Mouse (Mus musculus): ENCODE data around the gene Ltbr.

Ltbr gene

GRCm38 (mm10) chr6:125345625-125346024, 31.9 kb upstream of the Ltbr start:
- no peak for DNase-seq (ENCODE audit: low spot score in 2 of 2)

GRCm38 (mm10) chr6:125344866-125345265, 31.2 kb upstream of the Ltbr start:
- no peak for DNase-seq (ENCODE audit: low spot score in 2 of 2)

- DNase-seq (ENCODE audit: low spot score in 2 of 2), result peak in 1 of 2 experiments; percentile 49
Observed at GRCm38 (mm10) chr6:125344084-125344483, 30.4 kb upstream of the Ltbr start.

GRCm38 (mm10) chr6:125342198-125342597, 28.5 kb upstream of the Ltbr start:
- no peak for DNase-seq (ENCODE audit: low spot score in 2 of 2)

- no peak for DNase-seq (ENCODE audit: low spot score in 2 of 2)
Observed at GRCm38 (mm10) chr6:125340244-125340643, 26.6 kb upstream of the Ltbr start.

GRCm38 (mm10) chr6:125338791-125339660, 25.3 kb upstream of the Ltbr start:
- DNase-seq (ENCODE audit: low spot score in 2 of 2), result no peak

GRCm38 (mm10) chr6:125334356-125334755, 20.7 kb upstream of the Ltbr start:
- no peak for DNase-seq (ENCODE audit: low spot score in 2 of 2)

- no peak for DNase-seq (ENCODE audit: low spot score in 2 of 2)
Observed at GRCm38 (mm10) chr6:125333112-125333899, 19.6 kb upstream of the Ltbr start.

GRCm38 (mm10) chr6:125330626-125331326, 17.1 kb upstream of the Ltbr start:
- DNase-seq (ENCODE audit: low spot score in 2 of 2), result peak; percentile 96

GRCm38 (mm10) chr6:125328243-125328642, 14.6 kb upstream of the Ltbr start:
- DNase-seq (ENCODE audit: low spot score in 2 of 2), result peak in 1 of 2 experiments; percentile 52

GRCm38 (mm10) chr6:125325337-125325736, 11.7 kb upstream of the Ltbr start:
- no peak for DNase-seq (ENCODE audit: low spot score in 2 of 2)

GRCm38 (mm10) chr6:125323547-125323946, 9.9 kb upstream of the Ltbr start:
- DNase-seq (ENCODE audit: low spot score in 2 of 2), result no peak

GRCm38 (mm10) chr6:125322794-125323193, 9.1 kb upstream of the Ltbr start:
- no peak for DNase-seq (ENCODE audit: low spot score in 2 of 2)

- no peak for DNase-seq (ENCODE audit: low spot score in 2 of 2)
Observed at GRCm38 (mm10) chr6:125321114-125321855, 7.6 kb upstream of the Ltbr start.

GRCm38 (mm10) chr6:125320323-125320722, 6.6 kb upstream of the Ltbr start, which contains the start of gene Scnn1a:
Gene Scnn1a, plus strand, starts transcription at chr6:125320659.
- no peak for DNase-seq (ENCODE audit: low spot score in 2 of 2)

- DNase-seq (ENCODE audit: low spot score in 2 of 2), result no peak
Observed at GRCm38 (mm10) chr6:125319919-125320296, 6.2 kb upstream of the Ltbr start.

- DNase-seq (ENCODE audit: low spot score in 2 of 2), result no peak
Observed at GRCm38 (mm10) chr6:125318981-125319918, 5.6 kb upstream of the Ltbr start.

- DNase-seq (ENCODE audit: low spot score in 2 of 2), result no peak
Observed at GRCm38 (mm10) chr6:125317077-125317476, 3.4 kb upstream of the Ltbr start.

- DNase-seq (ENCODE audit: low spot score in 2 of 2), result no peak
Observed at GRCm38 (mm10) chr6:125314746-125315145, 1.1 kb upstream of the Ltbr start.

GRCm38 (mm10) chr6:125314231-125314563, 512 bp upstream of the Ltbr start:
- no peak for DNase-seq (ENCODE audit: low spot score in 2 of 2)

Measured in heart, adult 9 months (tissue).